Mouse (Mus musculus) heart, embryonic 16.5 days (tissue): ENCODE measurements around the gene Lce1e. TPM values are rescaled to one million over a fixed set of nuclear protein-coding genes. Genes with fewer than 3 reads are reported as not detected.
"Not testable (repeated sequence)": the region's sequence is repeated elsewhere in the genome, so short reads cannot be mapped to it uniquely, and the experiment has no call there.

Experiments
- ATAC-seq: fragments of 200-750 bp; cut with Nextera tagmentation; replicated peaks from 2 replicates; pipeline ENCODE4 v1.8.0; 2017; ENCODE audit warnings: moderate number of reproducible peaks; ENCODE audit not compliant: insufficient read depth, low FRiP score; ENCODE audit errors: extremely low read depth
- H3K27ac ChIP-seq: fragments of 300-500 bp; sonication (generic); 2 replicates; pipeline ENCODE4 v1.5.1; 2014; ENCODE audit warnings: mild to moderate bottlenecking, low read length, control low read depth, moderate library complexity
- H3K27me3 ChIP-seq: fragments of 300-500 bp; sonication (generic); 2 replicates; pipeline ENCODE4 v1.6.1; 2014; ENCODE audit warnings: low read length, mixed read lengths; ENCODE audit not compliant: control insufficient read depth, insufficient read depth
- H3K36me3 ChIP-seq: fragments of 300-500 bp; sonication (generic); 2 replicates; pipeline ENCODE4 v1.6.1; 2014; ENCODE audit not compliant: control insufficient read depth, insufficient read depth
- H3K4me1 ChIP-seq: fragments of 300-500 bp; sonication (generic); 2 replicates; pipeline ENCODE4 v1.6.1; 2014; ENCODE audit warnings: low read length, mixed read lengths; ENCODE audit not compliant: control insufficient read depth, insufficient read depth
- H3K4me2 ChIP-seq: fragments of 300-500 bp; sonication (generic); 2 replicates; pipeline ENCODE4 v1.6.1; 2014; ENCODE audit warnings: low read depth, mild to moderate bottlenecking, control low read depth, low read length
- H3K4me3 ChIP-seq: fragments of 300-500 bp; sonication (generic); 2 replicates; pipeline ENCODE4 v1.5.1; 2014; ENCODE audit warnings: mild to moderate bottlenecking, control low read depth, low read length
- H3K9ac ChIP-seq: fragments of 300-500 bp; sonication (generic); 2 replicates; pipeline ENCODE4 v1.6.1; 2014; ENCODE audit warnings: low read length, control low read depth
- H3K9me3 ChIP-seq: fragments of 300-500 bp; sonication (generic); replicated peaks from 2 replicates; pipeline ENCODE4 v1.6.1; 2016; ENCODE audit warnings: low read length; ENCODE audit not compliant: control insufficient read depth
- WGBS: fragments of 180-500 bp; shearing (Covaris S2); extraction: QIAGEN DNeasy Blood & Tissue Kit; methylation state at CpG from one replicate; pipeline ENCODE4 v1.1.7; 2014; 5-methylcytosine and 5-hydroxymethylcytosine counted together
- polyA plus RNA-seq: library from polyadenylated mRNA; unstranded; fragments of >200 nt; fragmentation: Nextera tagmentation; extraction: Ambion mirVana; gene quantifications from 2 replicates; pipeline ENCODE4 v1.2.1, GENCODE M21; 2015

Gene Lce1e
- polyA plus RNA-seq, 1 experiment from 2014 or later, result not detected

DNA sequence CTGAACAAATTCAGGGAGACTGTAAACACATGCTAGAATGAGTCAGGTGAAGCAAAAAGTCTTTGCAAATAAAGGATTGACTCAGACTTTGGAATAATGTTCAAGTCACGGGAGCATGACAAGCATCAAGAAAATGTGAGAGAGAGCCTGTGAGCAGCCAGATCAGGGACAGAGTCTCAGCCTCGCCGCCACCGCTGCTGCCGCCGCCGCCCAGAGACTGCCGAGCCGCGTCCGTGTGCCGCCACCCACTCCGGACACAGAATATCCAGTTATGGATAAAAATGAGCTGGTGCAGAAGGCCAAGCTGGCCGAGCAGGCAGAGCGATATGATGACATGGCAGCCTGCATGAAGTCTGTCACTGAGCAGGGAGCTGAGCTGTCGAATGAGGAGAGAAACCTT, 19.7 kb downstream of the Lce1e start:
- not testable (repeated sequence) for H3K27ac ChIP-seq, H3K4me2 ChIP-seq, H3K36me3 ChIP-seq, H3K9ac ChIP-seq, H3K9me3 ChIP-seq, H3K4me1 ChIP-seq, H3K27me3 ChIP-seq, ATAC-seq, H3K4me3 ChIP-seq
- WGBS, result 62% methylated on average over 16 of the region's 16 CpGs

DNA sequence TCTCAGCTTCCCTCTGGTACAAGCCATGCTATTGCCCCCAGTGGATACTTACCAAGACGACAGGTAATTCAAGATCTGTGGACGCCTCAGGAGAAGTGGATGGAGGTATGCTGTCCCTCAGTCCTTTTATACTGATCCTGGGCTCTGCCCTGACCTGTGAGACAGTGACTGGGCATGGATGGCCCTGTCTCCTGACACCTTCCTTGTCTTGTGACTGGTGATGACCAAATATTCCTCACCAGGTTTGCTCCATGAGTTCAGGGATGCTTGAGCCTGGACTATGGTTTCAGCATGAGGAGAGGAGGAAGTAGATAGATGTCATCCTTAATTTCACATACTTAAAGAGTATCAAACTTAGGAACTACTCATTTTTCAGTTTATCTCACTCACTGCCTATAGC, 21.8 kb downstream of the Lce1e start, which contains the start of gene Lce1d:
Gene Lce1d (minus strand): TSS at position 101 of the 400 bp plus-strand sequence.
- 62% methylated on average over 2 of the region's 2 CpGs for WGBS
- no peak within 1 kb of the TSS for H3K27ac ChIP-seq
- ATAC-seq, result no peak
- no peak within 1 kb of the TSS for H3K9ac ChIP-seq
- no peak within 1 kb of the TSS for H3K4me2 ChIP-seq
- H3K27me3 ChIP-seq, result no peaks in the 10 kb centered on the region
- no peaks in the 10 kb centered on the region for H3K9me3 ChIP-seq
- no peaks in the 10 kb centered on the region for H3K36me3 ChIP-seq
- no peak within 1 kb of the TSS for H3K4me3 ChIP-seq
- no peaks in the 10 kb centered on the region for H3K4me1 ChIP-seq

DNA sequence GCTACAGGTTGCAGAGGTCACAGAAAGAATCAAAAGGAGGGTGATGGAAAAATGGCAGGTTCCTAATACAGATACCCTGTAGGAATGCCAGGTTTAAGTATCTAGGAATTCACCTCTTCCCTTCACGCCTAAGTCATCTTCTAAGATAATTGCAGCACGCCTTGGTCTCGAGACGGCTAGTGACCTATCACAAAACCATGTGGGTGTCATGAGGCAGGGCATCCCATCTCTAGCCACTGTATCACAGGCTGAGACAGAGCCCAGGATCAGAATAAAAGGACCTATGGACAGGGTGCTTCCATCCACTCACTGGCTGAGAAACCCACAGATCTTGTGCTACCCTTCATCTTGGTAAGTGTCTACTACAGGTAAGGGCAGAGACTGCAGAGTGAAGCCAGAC, 29.9 kb downstream of the Lce1e start, which contains the start of gene Lce1c:
Gene Lce1c (plus strand): TSS at position 301 of the 400 bp plus-strand sequence.
- no peaks in the 10 kb centered on the region for H3K4me1 ChIP-seq
- WGBS, result 73% methylated on average over 4 of the region's 4 CpGs
- H3K9me3 ChIP-seq, result no peaks in the 10 kb centered on the region
- no peak within 1 kb of the TSS for H3K4me3 ChIP-seq
- no peaks in the 10 kb centered on the region for H3K36me3 ChIP-seq
- H3K9ac ChIP-seq, result no peak within 1 kb of the TSS
- no peak within 1 kb of the TSS for H3K27ac ChIP-seq
- no peaks in the 10 kb centered on the region for H3K27me3 ChIP-seq
- ATAC-seq, result no peak
- no peak within 1 kb of the TSS for H3K4me2 ChIP-seq

DNA sequence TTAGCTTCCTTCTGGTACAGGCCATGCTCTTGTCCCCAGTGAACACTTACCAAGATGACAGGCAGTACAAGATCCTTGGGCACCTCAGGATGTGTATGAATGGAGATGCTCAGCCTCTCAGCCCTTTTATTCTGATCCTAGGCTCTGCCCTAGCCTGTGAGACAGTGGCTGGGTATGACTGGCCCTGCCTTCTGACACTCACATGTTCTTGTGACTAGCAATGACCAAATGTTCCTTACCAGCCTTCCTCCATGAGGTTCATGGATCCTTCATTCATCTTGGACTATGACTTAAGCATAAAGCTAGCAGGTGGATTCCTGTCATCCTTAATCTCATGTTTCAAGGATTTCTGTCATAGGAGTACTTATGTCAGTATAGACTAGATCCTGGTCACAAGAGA, 38.7 kb downstream of the Lce1e start, which contains the start of gene Lce1a2:
Gene Lce1a2 (minus strand): TSS at position 101 of the 400 bp plus-strand sequence.
- Histone ChIP-seq H3K27me3 (no peaks in the 10 kb centered on the region), H3K4me2 (no peak within 1 kb of the TSS), H3K9me3 (no peaks in the 10 kb centered on the region), H3K4me3 (no peak within 1 kb of the TSS), H3K27ac (no peak within 1 kb of the TSS), H3K4me1 (no peaks in the 10 kb centered on the region), H3K9ac (no peak within 1 kb of the TSS), H3K36me3 (no peaks in the 10 kb centered on the region)
- no peak for ATAC-seq

Other genes with a start within 250 kb of the Lce1e start
- gene Sprr1a, start 223.2 kb downstream of the Lce1e start, polyA plus RNA-seq, result 1.2 and 1.6 TPM in 2 replicates
- gene Sprr4, start 208.6 kb downstream of the Lce1e start, polyA plus RNA-seq, result not detected in 2 replicates
- gene 2310046K23Rik, start 174.6 kb downstream of the Lce1e start, polyA plus RNA-seq, result not detected in 2 replicates
- gene Ivl, start 135.3 kb downstream of the Lce1e start, polyA plus RNA-seq, result 0.14 TPM in 1 of 2 replicates, not detected in the other
- gene Smcp, start 120.1 kb downstream of the Lce1e start, polyA plus RNA-seq, result not detected in 2 replicates
- gene 2210017I01Rik, start 101.6 kb downstream of the Lce1e start, polyA plus RNA-seq, result not detected in 2 replicates
- not detected in 2 replicates for gene Lce6a, start 87.4 kb downstream of the Lce1e start, polyA plus RNA-seq
- gene Lce1a1, start 60.8 kb downstream of the Lce1e start, polyA plus RNA-seq, result not detected in 2 replicates
- gene Lce1b, start 52.1 kb downstream of the Lce1e start, polyA plus RNA-seq, result not detected in 2 replicates
- gene Lce1a2, start 38.8 kb downstream of the Lce1e start, polyA plus RNA-seq, result not detected in 2 replicates
- not detected in 2 replicates for gene Lce1c, start 29.8 kb downstream of the Lce1e start, polyA plus RNA-seq
- gene Lce1d, start 21.9 kb downstream of the Lce1e start, polyA plus RNA-seq, result not detected in 2 replicates
- gene Lce1f, start 11.3 kb upstream of the Lce1e start, polyA plus RNA-seq, result not detected in 2 replicates
- gene Gm38119, start 30.0 kb upstream of the Lce1e start, polyA plus RNA-seq, result not detected in 2 replicates
- gene Lce1g, start 43.3 kb upstream of the Lce1e start, polyA plus RNA-seq, result 0.16 TPM in 1 of 2 replicates, not detected in the other
- not detected in 2 replicates for gene Lce1h, start 56.0 kb upstream of the Lce1e start, polyA plus RNA-seq
- not detected in 2 replicates for gene Lce1i, start 69.8 kb upstream of the Lce1e start, polyA plus RNA-seq
- gene Lce1j, start 81.4 kb upstream of the Lce1e start, polyA plus RNA-seq, result not detected in 2 replicates
- gene Lce1k, start 98.8 kb upstream of the Lce1e start, polyA plus RNA-seq, result not detected in 2 replicates
- gene Kprp, start 118.2 kb upstream of the Lce1e start, polyA plus RNA-seq, result 0.08 TPM in 1 of 2 replicates, not detected in the other
- not detected in 2 replicates for gene Lce1l, start 142.2 kb upstream of the Lce1e start, polyA plus RNA-seq
- gene 2310050C09Rik, start 161.1 kb upstream of the Lce1e start, polyA plus RNA-seq, result not detected in 2 replicates
- gene Lce3a, start 217.2 kb upstream of the Lce1e start, polyA plus RNA-seq, result not detected in 2 replicates
- gene Lce3b, start 223.9 kb upstream of the Lce1e start, polyA plus RNA-seq, result not detected in 2 replicates
- gene Lce3c, start 235.4 kb upstream of the Lce1e start, polyA plus RNA-seq, result not detected in 2 replicates
- gene Lce3d, start 248.3 kb upstream of the Lce1e start, polyA plus RNA-seq, result not detected in 2 replicates